Mouse (Mus musculus) 3134 (cell line): ENCODE results near the gene Gm37240.

Experiments used
- DNase-seq: peaks from one replicate; pipeline ENCODE4 v3.0.0-alpha.2; 2011; ENCODE audit warnings: low spot score; ENCODE audit not compliant: insufficient read length; ENCODE audit errors: extremely low read depth

Gm37240 gene

GRCm38 (mm10) chr3:85764008-85764834 is 123.1 kb downstream of the Gm37240 start:
- no peak for DNase-seq

- DNase-seq = no peak
Observed at GRCm38 (mm10) chr3:85757944-85758343, 129.4 kb downstream of the Gm37240 start.

- DNase-seq = no peak
Observed at GRCm38 (mm10) chr3:85757435-85757834, 129.9 kb downstream of the Gm37240 start.

- DNase-seq = no peak
Observed at GRCm38 (mm10) chr3:85749348-85749747, 138.0 kb downstream of the Gm37240 start.

GRCm38 (mm10) chr3:85748863-85749262 is 138.5 kb downstream of the Gm37240 start:
- no peak for DNase-seq

DNA sequence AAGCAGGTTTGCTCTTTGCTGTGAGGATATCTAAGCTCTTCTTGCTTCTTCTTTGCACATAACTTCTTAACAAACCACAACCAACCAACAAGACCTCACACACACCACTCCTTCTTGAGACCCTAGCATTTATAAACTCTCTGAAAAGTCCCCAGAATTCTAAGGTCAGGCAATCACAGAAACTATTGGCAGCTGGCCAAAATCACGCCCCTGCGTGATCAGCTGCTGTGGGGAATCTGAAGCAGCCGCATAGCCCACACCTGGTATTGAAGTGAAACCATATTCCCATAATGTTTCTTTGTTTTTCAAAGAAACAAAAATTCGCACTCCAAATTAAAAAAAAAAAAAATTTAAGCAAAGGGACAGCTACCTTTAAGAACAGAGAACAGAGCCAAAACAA is 141.2 kb downstream of the Gm37240 start:
- DNase-seq = no peak

GRCm38 (mm10) chr3:85741767-85742166 is 145.6 kb downstream of the Gm37240 start:
- DNase-seq = no peak

DNA sequence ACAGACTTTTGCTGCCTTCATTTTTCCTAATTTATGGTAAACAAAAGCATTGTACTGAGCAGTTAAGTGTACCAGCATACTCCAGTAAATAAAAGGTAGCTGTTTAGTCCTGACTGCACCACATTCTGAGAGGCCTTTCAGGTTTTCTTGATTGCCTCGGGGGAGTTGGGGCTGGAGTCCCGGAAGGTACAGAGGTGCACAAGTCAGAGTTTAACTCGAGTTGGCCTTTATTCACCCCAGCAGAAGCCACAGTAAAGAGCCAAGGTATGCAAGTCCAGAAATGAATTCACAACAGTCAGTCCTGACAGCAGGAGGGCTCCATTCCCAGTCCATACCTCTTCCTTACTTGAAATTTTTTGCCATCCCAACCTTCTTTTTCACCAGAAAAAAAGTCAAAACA is 148.7 kb downstream of the Gm37240 start:
- DNase-seq = no peak

GRCm38 (mm10) chr3:85733939-85734729 is 153.2 kb downstream of the Gm37240 start:
- DNase-seq = no peak

- no peak for DNase-seq
Observed at GRCm38 (mm10) chr3:85727171-85727570, 160.1 kb downstream of the Gm37240 start.

- no peak for DNase-seq
Observed at GRCm38 (mm10) chr3:85725971-85726370, 161.3 kb downstream of the Gm37240 start.

GRCm38 (mm10) chr3:85725110-85725509 is 162.2 kb downstream of the Gm37240 start:
- DNase-seq = no peak

- DNase-seq = peak; percentile 11
Observed at GRCm38 (mm10) chr3:85722581-85722980, 164.7 kb downstream of the Gm37240 start.

DNA sequence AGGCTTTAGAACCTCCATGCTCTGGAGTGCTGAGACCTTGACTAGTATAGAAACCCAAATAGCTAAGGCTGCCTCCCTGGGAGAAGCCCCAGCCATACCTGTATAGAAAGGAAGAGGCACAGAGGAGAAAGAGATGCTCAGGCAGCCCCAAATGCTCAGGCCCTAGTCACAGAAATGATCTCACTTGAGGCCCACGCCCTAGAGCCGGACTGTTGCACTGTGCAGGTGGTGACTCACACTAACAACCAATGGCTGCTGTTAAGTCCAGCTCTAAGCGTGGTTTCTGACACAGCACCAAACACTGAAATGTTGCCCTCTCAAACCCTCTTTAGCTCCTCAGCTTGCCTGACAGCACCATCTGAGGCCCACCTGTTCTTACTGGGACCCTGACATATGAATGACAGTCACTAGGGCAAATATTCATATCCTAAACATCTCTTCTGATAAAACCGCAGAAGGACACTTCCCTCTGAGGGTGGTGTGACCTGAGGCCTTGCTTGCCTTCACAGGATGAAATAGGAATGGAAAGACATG is 171.5 kb downstream of the Gm37240 start:
- peak; percentile 35 for DNase-seq

DNA sequence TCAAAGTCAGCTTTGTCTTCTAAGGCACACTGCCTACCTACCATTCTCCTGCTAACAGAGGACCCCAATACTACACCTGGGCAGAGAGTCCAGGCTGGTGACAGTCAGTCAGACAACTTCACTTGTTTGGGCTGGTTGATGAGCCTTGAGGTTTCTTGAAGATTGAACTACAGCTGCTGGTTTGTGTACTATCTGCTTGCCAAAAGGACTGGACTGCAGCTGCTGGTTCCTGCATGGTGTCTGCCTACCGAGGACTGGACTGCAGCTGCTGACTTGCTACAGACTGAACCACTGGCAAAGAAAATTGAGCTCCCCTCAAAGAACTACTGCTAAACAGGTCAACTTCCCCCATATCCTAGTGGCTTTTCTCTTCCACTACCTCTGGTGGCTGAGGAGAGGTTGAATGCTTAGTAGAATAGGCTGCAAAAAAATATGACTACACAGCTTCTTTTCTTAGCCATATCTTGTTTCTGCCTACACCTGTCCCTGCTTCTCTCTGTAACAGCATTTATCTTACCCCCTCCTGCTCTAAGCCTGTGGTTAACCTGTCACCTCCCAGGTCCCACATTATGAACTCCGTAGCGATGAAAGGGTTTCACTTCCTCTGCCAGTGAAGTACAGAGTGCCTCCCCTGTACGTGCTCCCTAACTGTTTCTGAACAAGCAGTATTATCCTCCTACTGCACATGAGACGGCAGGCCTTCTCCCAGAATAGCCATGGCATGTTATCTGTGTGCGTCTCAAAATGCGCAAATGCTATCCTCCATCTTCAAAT is 173.2 kb downstream of the Gm37240 start:
- DNase-seq = no peak

DNA sequence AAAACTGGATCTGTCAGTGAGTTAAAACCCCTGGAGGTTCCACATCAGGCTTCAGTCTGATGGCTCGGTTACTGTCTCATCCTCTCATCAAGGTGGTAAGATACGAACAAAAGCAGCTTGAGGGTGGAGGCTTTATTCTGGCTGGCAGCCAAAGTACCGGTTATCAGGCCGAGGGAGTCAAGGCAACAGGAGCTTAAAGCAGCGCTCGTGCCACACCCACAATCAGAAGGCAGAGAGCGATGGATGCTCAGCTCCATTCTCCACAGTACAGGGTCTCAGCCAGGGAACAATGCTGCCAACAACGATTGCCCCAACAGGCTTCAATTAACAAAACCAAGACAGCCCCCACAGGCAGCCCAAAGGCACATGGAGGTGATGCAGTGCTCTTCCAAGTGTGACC is 176.6 kb downstream of the Gm37240 start:
- DNase-seq = no peak

GRCm38 (mm10) chr3:85707421-85707820 is 179.9 kb downstream of the Gm37240 start:
- peak; percentile 24 for DNase-seq

DNA sequence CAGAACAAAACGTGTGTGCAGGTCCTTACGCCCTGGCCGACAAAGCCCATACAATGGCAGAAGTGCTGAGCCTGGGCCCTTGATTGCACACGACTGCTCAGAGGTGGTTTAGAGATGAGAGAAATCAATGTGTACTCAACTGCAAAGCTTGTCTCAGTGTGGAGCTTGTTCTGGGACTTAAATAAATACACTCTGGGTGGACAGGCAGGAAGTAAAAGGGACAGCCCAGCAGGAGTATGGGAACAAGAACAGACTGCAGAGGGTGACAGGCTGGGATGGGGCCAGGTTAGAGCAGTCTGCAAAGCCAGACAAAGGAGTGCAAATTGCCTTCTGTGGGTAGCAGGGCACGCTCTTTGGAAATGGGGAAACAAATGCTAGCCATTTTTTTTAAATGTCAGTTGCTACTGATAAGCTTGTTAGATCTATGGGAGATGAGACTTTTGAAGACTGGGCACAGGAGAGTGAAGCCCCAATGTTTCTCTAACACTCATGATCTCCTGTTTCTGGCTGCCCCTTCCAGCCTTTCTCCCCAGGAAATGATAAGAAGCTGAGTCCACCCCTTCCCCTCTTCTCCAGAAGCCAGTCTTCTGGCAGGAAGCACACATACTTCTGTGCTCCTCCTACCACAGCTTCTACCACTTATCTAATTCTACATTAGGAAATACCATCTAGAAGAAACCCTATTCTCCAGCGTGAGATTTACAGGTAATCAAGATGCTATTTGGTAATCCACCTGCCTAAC is 184.0 kb downstream of the Gm37240 start:
- no peak for DNase-seq

GRCm38 (mm10) chr3:85698496-85698895 is 188.8 kb downstream of the Gm37240 start:
- DNase-seq = no peak

- DNase-seq = no peak
Observed at GRCm38 (mm10) chr3:85695056-85695455, 192.3 kb downstream of the Gm37240 start.
